In genomic region chr19:47014447-47015381, GRCm38 (mm10) we compare ENCODE assay signal across 8 mouse cellular contexts. TPM values are rescaled to one million over a fixed set of nuclear protein-coding genes. Genes with fewer than 3 reads are reported as not detected.
DNase-seq lines count a peak whose midpoint lies in the region; ATAC-seq and TF ChIP-seq lines count a peak whose summit lies in the region.

Gene Ina (plus strand): TSS chr19:47014698.
Gene Nt5c2 (minus strand): TSS chr19:47015153.

- under 1% methylated on average over 122 of the region's 124 CpGs for WGBS in cerebellum, adult 2 months
- WGBS in forebrain, postnatal 0 days: under 1% methylated on average over 120 of the region's 124 CpGs
- WGBS in kidney, embryonic 14.5 days: under 1% methylated on average over 116 of the region's 124 CpGs
- under 1% methylated on average over 53 of the region's 124 CpGs for WGBS in limb, embryonic 14.5 days
- under 1% methylated on average over 112 of the region's 124 CpGs for WGBS in neural tube, embryonic 14.5 days

- ATAC-seq in forebrain, postnatal 0 days: peak; percentile 89
- ATAC-seq in kidney, embryonic 14.5 days (ENCODE audit: low FRiP score, low TSS enrichment): peak; percentile 77
- peak; percentile 86 for ATAC-seq in limb, embryonic 14.5 days (ENCODE audit: low FRiP score, low read depth)
- ATAC-seq in neural tube, embryonic 14.5 days (ENCODE audit: low read depth): peak; percentile 92

- peak within 1 kb of the TSS; percentile 66 for H3K4me2 ChIP-seq in forebrain, postnatal 0 days (ENCODE audit: low read depth)
- H3K4me2 ChIP-seq in kidney, embryonic 14.5 days (replicated peaks; ENCODE audit: low read depth, low read length): peak within 1 kb of the TSS; percentile 68
- H3K4me2 ChIP-seq in limb, embryonic 14.5 days (replicated peaks; ENCODE audit: low read depth, low read length, severe bottlenecking): peak within 1 kb of the TSS; percentile 88
- peak within 1 kb of the TSS; percentile 71 for H3K4me2 ChIP-seq in neural tube, embryonic 14.5 days (ENCODE audit: low read depth, low read length)

- no peaks in the 10 kb centered on the region for H3K36me3 ChIP-seq in forebrain, postnatal 0 days (ENCODE audit: insufficient read depth)
- no peaks in the 10 kb centered on the region for H3K36me3 ChIP-seq in kidney, embryonic 14.5 days (ENCODE audit: control insufficient read depth, insufficient read depth, low read length)
- no peaks in the 10 kb centered on the region for H3K36me3 ChIP-seq in limb, embryonic 14.5 days (ENCODE audit: control insufficient read depth, insufficient read depth, low read length)
- no peaks in the 10 kb centered on the region for H3K36me3 ChIP-seq in neural tube, embryonic 14.5 days (ENCODE audit: control insufficient read depth, insufficient read depth, low read length)

- TF ChIP-seq POLR2A in cerebellum, adult 2 months (IDR thresholded peaks at IDR 0.05; ENCODE audit: borderline replicate concordance, insufficient read depth, low read length): peak; percentile 91
- no peak for TF ChIP-seq POLR2A in limb, embryonic 14.5 days (IDR thresholded peaks at IDR 0.05; ENCODE audit: borderline replicate concordance, extremely low read depth, insufficient read depth, insufficient read length)

- peaks cover 19% of the 10 kb centered on the region; the same call in 1 of the 2 replicates for H3K4me1 ChIP-seq in cerebellum, adult 2 months (ENCODE audit: control insufficient read depth, insufficient read depth, low read length)
- H3K4me1 ChIP-seq in forebrain, postnatal 0 days (ENCODE audit: insufficient read depth): peaks cover 4% of the 10 kb centered on the region; the same call in 1 of the 2 replicates
- peaks cover 9% of the 10 kb centered on the region for H3K4me1 ChIP-seq in kidney, embryonic 14.5 days (ENCODE audit: control insufficient read depth, insufficient read depth, low read length)
- H3K4me1 ChIP-seq in limb, embryonic 14.5 days (ENCODE audit: control insufficient read depth, insufficient read depth, low read length): peaks cover 5% of the 10 kb centered on the region
- H3K4me1 ChIP-seq in neural tube, embryonic 14.5 days (ENCODE audit: control insufficient read depth, insufficient read depth, low read length): peaks cover 2% of the 10 kb centered on the region; the same call in 1 of the 2 replicates

- no peak for TF ChIP-seq CTCF in cerebellum, adult 2 months (IDR thresholded peaks at IDR 0.05; ENCODE audit: borderline replicate concordance, insufficient read depth, low read depth, low read length)
- TF ChIP-seq CTCF in forebrain, postnatal 0 days (IDR thresholded peaks at IDR 0.05; ENCODE audit: low read depth): peak; percentile 36; the same call in 1 of the 2 replicates

- no peaks in the 10 kb centered on the region for H3K9me3 ChIP-seq in forebrain, postnatal 0 days (ENCODE audit: low read length)
- no peaks in the 10 kb centered on the region for H3K9me3 ChIP-seq in kidney, embryonic 14.5 days (ENCODE audit: control insufficient read depth, low read length)
- no peaks in the 10 kb centered on the region for H3K9me3 ChIP-seq in limb, embryonic 14.5 days (ENCODE audit: control insufficient read depth, low read length)
- H3K9me3 ChIP-seq in neural tube, embryonic 14.5 days (ENCODE audit: control insufficient read depth, low read length): no peaks in the 10 kb centered on the region

- H3K4me3 ChIP-seq in cerebellum, adult 2 months (replicated peaks; ENCODE audit: insufficient read depth, low read depth, low read length): peak within 1 kb of the TSS; percentile 73
- peak within 1 kb of the TSS; percentile 88 for H3K4me3 ChIP-seq in forebrain, postnatal 0 days (ENCODE audit: low read depth, low read length)
- peak within 1 kb of the TSS; percentile 43 for H3K4me3 ChIP-seq in kidney, embryonic 14.5 days (ENCODE audit: low read length)
- H3K4me3 ChIP-seq in limb, embryonic 14.5 days (replicated peaks; ENCODE audit: low read length): peak within 1 kb of the TSS; percentile 50
- H3K4me3 ChIP-seq in neural tube, embryonic 14.5 days (ENCODE audit: low read depth, low read length): peak within 1 kb of the TSS; percentile 68

- H3K9ac ChIP-seq in forebrain, postnatal 0 days: peak within 1 kb of the TSS; percentile 96
- 0 out of 2 replicates have a peak within 1 kb of the TSS, but pooled peaks have one; percentile 2 for H3K9ac ChIP-seq in kidney, embryonic 14.5 days (ENCODE audit: low read depth, low read length)
- H3K9ac ChIP-seq in limb, embryonic 14.5 days (ENCODE audit: low read depth, low read length, severe bottlenecking): peak within 1 kb of the TSS; percentile 31; the same call in 1 of the 2 replicates
- H3K9ac ChIP-seq in neural tube, embryonic 14.5 days (replicated peaks; ENCODE audit: low read depth, low read length): peak within 1 kb of the TSS; percentile 96

- peak within 1 kb of the TSS; percentile 92 for H3K27ac ChIP-seq in cerebellum, adult 2 months (ENCODE audit: insufficient read depth, low read length)
- H3K27ac ChIP-seq in forebrain, postnatal 0 days (ENCODE audit: low read depth, low read length): peak within 1 kb of the TSS; percentile 99
- H3K27ac ChIP-seq in kidney, embryonic 14.5 days (ENCODE audit: low read depth, low read length): no peak within 1 kb of the TSS
- H3K27ac ChIP-seq in limb, embryonic 14.5 days (replicated peaks; ENCODE audit: low read depth, low read length): no peak within 1 kb of the TSS
- H3K27ac ChIP-seq in neural tube, embryonic 14.5 days (ENCODE audit: low read depth, low read length): peak within 1 kb of the TSS; percentile 97

- no peaks in the 10 kb centered on the region for H3K27me3 ChIP-seq in cerebellum, adult 2 months (ENCODE audit: control insufficient read depth, insufficient read depth, low read length)
- H3K27me3 ChIP-seq in forebrain, postnatal 0 days (ENCODE audit: insufficient read depth, low read length): no peaks in the 10 kb centered on the region
- peaks cover 53% of the 10 kb centered on the region for H3K27me3 ChIP-seq in kidney, embryonic 14.5 days (ENCODE audit: control insufficient read depth, insufficient read depth, low read length)
- peaks cover 54% of the 10 kb centered on the region for H3K27me3 ChIP-seq in limb, embryonic 14.5 days (ENCODE audit: control insufficient read depth, insufficient read depth, low read length)
- peaks cover 7% of the 10 kb centered on the region; the same call in 1 of the 2 replicates for H3K27me3 ChIP-seq in neural tube, embryonic 14.5 days (ENCODE audit: control insufficient read depth, insufficient read depth, low read length)

- DNase-seq in kidney, adult 18-20 months: peak; percentile 35
- DNase-seq in kidney, adult 9 months: no peak
- peak; percentile 89 to 92 for DNase-seq in cerebellum, adult 2 months
- DNase-seq in forebrain, postnatal 0 days: peak; percentile 93
- peak; percentile 76 for DNase-seq in limb, embryonic 14.5 days (ENCODE audit: low spot score)
- peak; percentile 8 to 28 for DNase-seq in thymus, postnatal 36 days

RNA-seq across cellular contexts. Expression of gene Ina, which starts in this region (rescaled TPM):
- polyA plus RNA-seq in cerebellum, adult 2 months (2012; rRNA removed): 214 and 232 TPM in 2 replicates
- total RNA-seq in forebrain, postnatal 0 days (2014; rRNA removed): 115 and 156 TPM in 2 replicates
- polyA plus RNA-seq in forebrain, postnatal 0 days (2015; fragmentation: Nextera tagmentation; extraction: Ambion mirVana): 189 and 260 TPM in 2 replicates
- 0.31 and 0.41 TPM in 2 replicates for polyA plus RNA-seq in kidney, embryonic 14.5 days (2014; fragmentation: Nextera tagmentation; extraction: Ambion mirVana)
- polyA plus RNA-seq in limb, embryonic 14.5 days (2012; rRNA removed): 1.2 and 1.3 TPM in 2 replicates
- 0.40 and 0.48 TPM in 2 replicates for polyA plus RNA-seq in limb, embryonic 14.5 days (2014; fragmentation: Nextera tagmentation; extraction: Ambion mirVana)
- polyA plus RNA-seq in neural tube, embryonic 14.5 days (2014; fragmentation: Nextera tagmentation; extraction: Ambion mirVana): 535 and 653 TPM in 2 replicates

RNA-seq across cellular contexts. Expression of gene Nt5c2, which starts in this region (rescaled TPM):
- polyA plus RNA-seq in cerebellum, adult 2 months (2012; rRNA removed): 48.9 and 49.3 TPM in 2 replicates
- total RNA-seq in forebrain, postnatal 0 days (2014; rRNA removed): 51.8 and 69.5 TPM in 2 replicates
- 74.1 and 80.4 TPM in 2 replicates for polyA plus RNA-seq in forebrain, postnatal 0 days (2015; fragmentation: Nextera tagmentation; extraction: Ambion mirVana)
- polyA plus RNA-seq in kidney, embryonic 14.5 days (2014; fragmentation: Nextera tagmentation; extraction: Ambion mirVana): 61.5 and 80.2 TPM in 2 replicates
- 28.2 and 32.9 TPM in 2 replicates for polyA plus RNA-seq in limb, embryonic 14.5 days (2012; rRNA removed)
- polyA plus RNA-seq in limb, embryonic 14.5 days (2014; fragmentation: Nextera tagmentation; extraction: Ambion mirVana): 67.1 and 68.7 TPM in 2 replicates
- polyA plus RNA-seq in neural tube, embryonic 14.5 days (2014; fragmentation: Nextera tagmentation; extraction: Ambion mirVana): 72.0 and 80.3 TPM in 2 replicates

Comparison
In these comparisons a context has a peak if more than half of its experiments do, and no peak if none do; other contexts are left out.
1. RNA of gene Ina (polyA plus RNA-seq): 535 to 653 TPM in neural tube, embryonic 14.5 days, 189 to 260 TPM in forebrain, postnatal 0 days and 214 to 232 TPM in cerebellum, adult 2 months; 0.40 to 1.3 TPM in limb, embryonic 14.5 days and 0.31 to 0.41 TPM in kidney, embryonic 14.5 days; every median in the first group is over 10 times any median in the second.
2. H3K27ac ChIP-seq: peak in cerebellum, adult 2 months (single experiment), forebrain, postnatal 0 days (single experiment) and neural tube, embryonic 14.5 days (single experiment); none in kidney, embryonic 14.5 days (single experiment) and limb, embryonic 14.5 days (single experiment).
3. H3K9ac ChIP-seq: peak in every context shown above with its lines; median percentile 96 in forebrain, postnatal 0 days; 96 in neural tube, embryonic 14.5 days; 31 in limb, embryonic 14.5 days; 2 in kidney, embryonic 14.5 days.
4. Peak in every context shown above with its lines, with median percentiles within 50 percentile points of each other: H3K4me3 ChIP-seq, ATAC-seq and H3K4me2 ChIP-seq.